Mouse (Mus musculus): ENCODE measurements around the gene Kat5.

- TF ChIP-seq CTCF (IDR thresholded peaks at IDR 0.05) = no peak
- TF ChIP-seq EP300 (IDR thresholded peaks at IDR 0.05) = no peak
Measured at GRCm38 (mm10) chr19:5609171-5609546, 878 bp downstream of the Kat5 start.

All from lung, postnatal 0 days (tissue).